Mouse (Mus musculus) lung, adult 2 months (tissue): Measurements from ENCODE around the gene Ephb4. TPM values are rescaled to one million over a fixed set of nuclear protein-coding genes. Genes with fewer than 3 reads are reported as not detected.

Experiments used
- DNase-seq: peaks from one replicate; pipeline ENCODE4 v3.0.0; 2022
- H3K4me1 ChIP-seq: fragments of 200-500 bp; 2 replicates; pipeline ENCODE4 v1.6.1; 2011; ENCODE audit warnings: low read length; ENCODE audit not compliant: control insufficient read depth, insufficient read depth
- H3K4me3 ChIP-seq: fragments of 200-500 bp; replicated peaks from 2 replicates; pipeline ENCODE3; 2011; ENCODE audit warnings: low read depth, mild to moderate bottlenecking, control low read depth, low read length; ENCODE audit errors: extremely low read depth
- CTCF ChIP-seq: fragments of 200-500 bp; IDR thresholded peaks from 2 replicates; pipeline ENCODE4 v1.5.1; 2011; ENCODE audit warnings: mild to moderate bottlenecking, low read length, control low read depth; ENCODE audit not compliant: insufficient read depth
- POLR2A ChIP-seq: fragments of 200-500 bp; IDR thresholded peaks from 2 replicates; pipeline ENCODE4 v1.6.1; 2011; ENCODE audit warnings: low read depth, mild to moderate bottlenecking, control low read depth, low read length, borderline replicate concordance; ENCODE audit errors: extremely low read depth
- WGBS: fragments of 180-500 bp; shearing (Covaris S2); methylation state at CpG from one replicate; pipeline ENCODE4 v1.1.7; 2018; 5-methylcytosine and 5-hydroxymethylcytosine counted together
- polyA plus RNA-seq: library from polyadenylated mRNA; depleted of rRNA; stranded (reverse); fragments of >200 nt; gene quantifications from 2 replicates; pipeline ENCODE4 v1.2.3, GENCODE M21; 2012

Gene Ephb4
- polyA plus RNA-seq, 1 experiment, result 105 TPM

GRCm38 (mm10) chr5:137313466-137314192, 36.3 kb upstream of the Ephb4 start:
- TF ChIP-seq POLR2A, result peak; percentile 68; the same call in 1 of the 2 replicates
- TF ChIP-seq CTCF, result no peak
- DNase-seq, result no peak
- WGBS, result 5% methylated on average over 22 of the region's 22 CpGs

GRCm38 (mm10) chr5:137314193-137315083, 35.5 kb upstream of the Ephb4 start, which contains the start of gene Trip6:
TSS of gene Trip6 (minus strand) at chr5:137314404.
- Histone ChIP-seq H3K4me1 (no peaks in the 10 kb centered on the region), H3K4me3 (peak within 1 kb of the TSS; percentile 66)
- 27% methylated on average over 30 of the region's 30 CpGs for WGBS
- peak; percentile 85 for DNase-seq
- no peak for TF ChIP-seq CTCF
- TF ChIP-seq POLR2A, result no peak

More at GRCm38 (mm10) chr5:137313466-137314192, 36.3 kb upstream of the Ephb4 start:
- H3K4me1 ChIP-seq, result no peaks in the 10 kb centered on the region
- H3K4me3 ChIP-seq, result peak overlapping the region; percentile 66

- no peaks in the 10 kb centered on the region for H3K4me1 ChIP-seq
- no peak overlapping the region for H3K4me3 ChIP-seq
- 52% methylated on average over 30 of the region's 30 CpGs for WGBS
- no peak for DNase-seq
- TF ChIP-seq POLR2A, result no peak
- TF ChIP-seq CTCF, result peak; percentile 34; the same call in 1 of the 2 replicates
These were observed 34.6 kb upstream of the Ephb4 start for GRCm38 (mm10) chr5:137315084-137315903.

GRCm38 (mm10) chr5:137317361-137317760, 32.5 kb upstream of the Ephb4 start:
- no peak overlapping the region for H3K4me3 ChIP-seq
- H3K4me1 ChIP-seq, result no peaks in the 10 kb centered on the region
- TF ChIP-seq POLR2A, result no peak
- TF ChIP-seq CTCF, result no peak
- no peak for DNase-seq
- WGBS, result 81% methylated on average over 8 of the region's 8 CpGs

GRCm38 (mm10) chr5:137318570-137318969, 31.3 kb upstream of the Ephb4 start:
- Histone ChIP-seq H3K4me1 (no peaks in the 10 kb centered on the region), H3K4me3 (no peak overlapping the region)
- 78% methylated on average over 1 of the region's 1 CpGs for WGBS
- TF ChIP-seq CTCF, result no peak
- TF ChIP-seq POLR2A, result no peak
- no peak for DNase-seq

GRCm38 (mm10) chr5:137320996-137321395, 28.9 kb upstream of the Ephb4 start:
- Histone ChIP-seq H3K4me3 (no peak overlapping the region), H3K4me1 (no peaks in the 10 kb centered on the region)
- TF ChIP-seq POLR2A, result no peak
- no peak for TF ChIP-seq CTCF
- no peak for DNase-seq
- 95% methylated on average over 3 of the region's 3 CpGs for WGBS

- Histone ChIP-seq H3K4me1 (no peaks in the 10 kb centered on the region), H3K4me3 (no peak overlapping the region)
- 80% methylated on average over 7 of the region's 7 CpGs for WGBS
- no peak for TF ChIP-seq CTCF
- TF ChIP-seq POLR2A, result no peak
- no peak for DNase-seq
These were observed 19.0 kb upstream of the Ephb4 start for GRCm38 (mm10) chr5:137330910-137331309.

- 15% methylated on average over 15 of the region's 15 CpGs for WGBS
- TF ChIP-seq CTCF (no peak), POLR2A (no peak)
- Histone ChIP-seq H3K4me1 (no peaks in the 10 kb centered on the region), H3K4me3 (peak overlapping the region; percentile 73)
- DNase-seq, result no peak
These were observed 16.9 kb upstream of the Ephb4 start for GRCm38 (mm10) chr5:137332857-137333511.

GRCm38 (mm10) chr5:137333512-137334174, 16.3 kb upstream of the Ephb4 start, which contains the start of gene Slc12a9:
TSS of gene Slc12a9 (minus strand) at chr5:137333597.
- Histone ChIP-seq H3K4me3 (peak within 1 kb of the TSS; percentile 73), H3K4me1 (no peaks in the 10 kb centered on the region)
- peak; percentile 98 for DNase-seq
- peak; percentile 53; the same call in 1 of the 2 replicates for TF ChIP-seq POLR2A
- TF ChIP-seq CTCF, result peak; percentile 77
- under 1% methylated on average over 44 of the region's 44 CpGs for WGBS
